Mouse (Mus musculus) CH12.LX (cell line): ENCODE measurements around the gene Gm20388. TPM values are rescaled to one million over a fixed set of nuclear protein-coding genes. Genes with fewer than 3 reads are reported as not detected.

Experiments used
- DNase-seq: peaks from one replicate; pipeline ENCODE4 v3.0.0-alpha.2; 2013; ENCODE audit errors: extremely low read depth
- H3K27ac ChIP-seq: 2 replicates; pipeline ENCODE4 v1.5.1; 2012; ENCODE audit warnings: low read depth, mild to moderate bottlenecking, control low read depth, moderate library complexity; ENCODE audit not compliant: insufficient read depth
- H3K27me3 ChIP-seq: replicated peaks from 2 replicates; pipeline ENCODE3; 2012; ENCODE audit warnings: inconsistent platforms
- H3K36me3 ChIP-seq, 2 experiments: replicated peaks in 1 of 2; 2 replicates each; pipeline versions ENCODE3 to v1.6.1; 2012; ENCODE audit warnings: inconsistent platforms in 1 of 2, low read length in 1 of 2, mild to moderate bottlenecking in 1 of 2, mixed read lengths in 1 of 2, moderate library complexity in 1 of 2; ENCODE audit not compliant: control insufficient read depth in 1 of 2, insufficient read depth in 1 of 2
- H3K4me1 ChIP-seq, 2 experiments: 2 replicates each; pipeline ENCODE4 v1.6.1; 2012; ENCODE audit warnings: inconsistent platforms in 1 of 2, moderate library complexity in 1 of 2; ENCODE audit not compliant: insufficient read depth in 2 of 2, control insufficient read depth in 1 of 2
- H3K4me2 ChIP-seq: 2 replicates; pipeline ENCODE4 v1.6.1; 2012; ENCODE audit warnings: low read depth, mild to moderate bottlenecking, control low read depth; ENCODE audit not compliant: poor library complexity, insufficient read depth, severe bottlenecking
- H3K4me3 ChIP-seq, 3 experiments: fragments of 150-350 bp in 1 of 3; sonication (generic) in 1 of 3; replicated peaks in 1 of 3; 2 replicates each; pipeline versions ENCODE3 to v1.5.1; 2011 to 2012; ENCODE audit warnings: low read depth in 2 of 3, low read length in 2 of 3, mild to moderate bottlenecking in 2 of 3, moderate library complexity in 2 of 3, control low read depth in 1 of 3, improper control_type of control experiment in 1 of 3, inconsistent platforms in 1 of 3, mixed read lengths in 1 of 3; ENCODE audit not compliant: poor library complexity in 1 of 3
- H3K79me2 ChIP-seq: replicated peaks from 2 replicates; pipeline ENCODE4 v1.6.1; 2012; ENCODE audit warnings: mild to moderate bottlenecking, moderate library complexity; ENCODE audit not compliant: control insufficient read depth, poor library complexity, insufficient read depth, severe bottlenecking; ENCODE audit errors: extremely low read depth
- H3K9ac ChIP-seq: 2 replicates; pipeline ENCODE4 v1.6.1; 2012; ENCODE audit warnings: low read depth, mild to moderate bottlenecking, control low read depth, moderate library complexity; ENCODE audit not compliant: insufficient read depth
- H3K9me3 ChIP-seq: replicated peaks from 2 replicates; pipeline ENCODE3; 2012; ENCODE audit warnings: low read length, inconsistent platforms, mixed read lengths
- BHLHE40 ChIP-seq: IDR thresholded peaks from 2 replicates; pipeline ENCODE4 v1.6.1; 2011; ENCODE audit warnings: mild to moderate bottlenecking, low read depth, low read length, improper control_type of control experiment
- CHD2 ChIP-seq: IDR thresholded peaks from 2 replicates; pipeline ENCODE4 v1.6.1; 2011; ENCODE audit warnings: low read length, improper control_type of control experiment
- E2F4 ChIP-seq: IDR thresholded peaks from 2 replicates; pipeline ENCODE4 v1.6.1; 2011; ENCODE audit warnings: low read depth, low read length, improper control_type of control experiment; ENCODE audit not compliant: insufficient replicate concordance
- ELF1 ChIP-seq: IDR thresholded peaks from 2 replicates; pipeline ENCODE4 v1.6.1; 2014; ENCODE audit warnings: low read depth, mild to moderate bottlenecking, inconsistent platforms, low read length, improper control_type of control experiment
- EP300 ChIP-seq: IDR thresholded peaks from 2 replicates; pipeline ENCODE4 v1.6.1; 2011; ENCODE audit warnings: low read length, improper control_type of control experiment
- ETS1 ChIP-seq: conservative IDR thresholded peaks from 2 replicates; pipeline ENCODE4 v1.6.1; 2012; ENCODE audit warnings: low read depth, mild to moderate bottlenecking, inconsistent platforms, low read length, improper control_type of control experiment, moderate library complexity
- GABPA ChIP-seq: IDR thresholded peaks from 2 replicates; pipeline ENCODE4 v1.6.1; 2012; ENCODE audit warnings: low read depth, low read length, improper control_type of control experiment, inconsistent platforms; ENCODE audit not compliant: insufficient replicate concordance
- JUN ChIP-seq: IDR thresholded peaks from 2 replicates; pipeline ENCODE4 v1.6.1; 2011; ENCODE audit warnings: low read depth, mild to moderate bottlenecking, low read length, improper control_type of control experiment, moderate library complexity; ENCODE audit not compliant: insufficient read depth
- MAX ChIP-seq: IDR thresholded peaks from 2 replicates; pipeline ENCODE4 v1.6.1; 2011; ENCODE audit warnings: low read length, improper control_type of control experiment
- MEF2A ChIP-seq: IDR thresholded peaks from 2 replicates; pipeline ENCODE4 v1.6.1; 2014; ENCODE audit warnings: low read depth, mild to moderate bottlenecking, inconsistent platforms, low read length, improper control_type of control experiment, borderline replicate concordance
- MXI1 ChIP-seq: IDR thresholded peaks from 2 replicates; pipeline ENCODE4 v1.6.1; 2011; ENCODE audit warnings: mild to moderate bottlenecking, low read depth, low read length, improper control_type of control experiment
- MYC ChIP-seq: IDR thresholded peaks from 2 replicates; pipeline ENCODE4 v1.6.1; 2011; ENCODE audit warnings: low read depth, mild to moderate bottlenecking, improper control_type of control experiment, low read length
- NELFE ChIP-seq: IDR thresholded peaks from 2 replicates; pipeline ENCODE4 v1.6.1; 2011; ENCODE audit warnings: low read depth, low read length, improper control_type of control experiment
- NRF1 ChIP-seq: IDR thresholded peaks from 2 replicates; pipeline ENCODE4 v1.6.1; 2014; ENCODE audit warnings: low read depth, mild to moderate bottlenecking, inconsistent platforms, low read length, improper control_type of control experiment, moderate library complexity
- PAX5 ChIP-seq: IDR thresholded peaks from 2 replicates; pipeline ENCODE4 v1.6.1; 2012; ENCODE audit warnings: low read length, inconsistent platforms, mixed read lengths
- POLR2A ChIP-seq: IDR thresholded peaks from 2 replicates; pipeline ENCODE4 v1.6.1; 2011; ENCODE audit warnings: low read depth, mild to moderate bottlenecking, improper control_type of control experiment, low read length
- POLR2AphosphoS2 ChIP-seq: IDR thresholded peaks from 2 replicates; pipeline ENCODE4 v1.6.1; 2011; ENCODE audit warnings: low read depth, low read length, improper control_type of control experiment
- SMC3 ChIP-seq: IDR thresholded peaks from 2 replicates; pipeline ENCODE4 v1.6.1; 2011; ENCODE audit warnings: low read depth, low read length, improper control_type of control experiment
- TBP ChIP-seq: conservative IDR thresholded peaks from 2 replicates; pipeline ENCODE4 v1.6.1; 2011; ENCODE audit warnings: low read depth, low read length, improper control_type of control experiment
- TCF12 ChIP-seq: IDR thresholded peaks from 2 replicates; pipeline ENCODE4 v1.6.1; 2014; ENCODE audit warnings: low read depth, mild to moderate bottlenecking, inconsistent platforms, low read length, improper control_type of control experiment
- UBTF ChIP-seq: IDR thresholded peaks from 2 replicates; pipeline ENCODE4 v1.6.1; 2012; ENCODE audit warnings: low read depth, mild to moderate bottlenecking, inconsistent platforms, low read length, improper control_type of control experiment, moderate library complexity
- ZC3H11A ChIP-seq: IDR thresholded peaks from 2 replicates; pipeline ENCODE4 v1.6.1; 2012; ENCODE audit warnings: low read depth, mild to moderate bottlenecking, inconsistent platforms, low read length, improper control_type of control experiment
- ZKSCAN1 ChIP-seq: IDR thresholded peaks from 2 replicates; pipeline ENCODE4 v1.6.1; 2012; ENCODE audit warnings: low read depth, inconsistent platforms, low read length, improper control_type of control experiment, borderline replicate concordance
- ZMIZ1 ChIP-seq: IDR thresholded peaks from 2 replicates; pipeline ENCODE4 v1.6.1; 2012; ENCODE audit warnings: low read depth, mild to moderate bottlenecking, inconsistent platforms, low read length, improper control_type of control experiment
- ZNF384 ChIP-seq: IDR thresholded peaks from 2 replicates; pipeline ENCODE4 v1.6.1; 2012; ENCODE audit warnings: low read depth, low read length, improper control_type of control experiment, inconsistent platforms
- dilution Hi-C: fragments of 300-500 bp; cut with MboI; formaldehyde crosslinking; loops from 2 replicates; pipeline ENCODE4 v1.14.3; 2020; ENCODE audit warnings: low sequenced_read_pairs; ENCODE audit not compliant: extremely low pct_unique_long_range_greater_than_20kb, extremely low pct_ligation_motif_present
- in situ Hi-C: fragments of 300-500 bp; cut with MboI; formaldehyde crosslinking; loops from 3 replicates; pipeline ENCODE4 v1.14.3; 2019; ENCODE audit warnings: low sequenced_read_pairs, low pct_ligation_motif_present, low pct_unique_long_range_greater_than_20kb, mixed read lengths
- polyA plus RNA-seq: library from polyadenylated mRNA; unstranded; fragments of >175 nt; gene quantifications from 2 replicates; pipeline ENCODE4 v1.2.1, GENCODE M21; 2012; ENCODE audit warnings: low read depth; ENCODE audit not compliant: insufficient read length
- total RNA-seq, 2 experiments: library from RNA; depleted of rRNA; stranded (reverse); fragments of 300-350 nt in 1 of 2; fragments of >200 nt in 1 of 2; gene quantifications; 2 replicates each; pipeline ENCODE4 v1.2.3; 2012 to 2014

The Gm20388 gene
- total and polyA plus RNA-seq, 3 experiments, result 14.8 to 26.3 (median 22.2) TPM

- Histone ChIP-seq H3K36me3 (peaks cover 10 to 46% of the 10 kb centered on the region in 2 experiments), H3K27me3 (no peaks in the 10 kb centered on the region), H3K27ac (peak overlapping the region; percentile 78), H3K79me2 (peaks cover 65% of the 10 kb centered on the region), H3K9ac (peak overlapping the region; percentile 91), H3K4me1 (peaks cover 7 to 56% of the 10 kb centered on the region in 2 experiments; a peak in 3 of 4 replicates), H3K9me3 (no peaks in the 10 kb centered on the region), H3K4me3 (peak overlapping the region; percentile 74 to 97 (median 91)), H3K4me2 (peak overlapping the region; percentile 83)
- TF ChIP-seq JUN, result no peak
- peak; percentile 62; the same call in 1 of the 2 replicates for TF ChIP-seq MYC
- no peak for TF ChIP-seq ELF1
- TF ChIP-seq TBP, result no peak; the same call in 1 of the 2 replicates
- no peak for TF ChIP-seq POLR2AphosphoS2
- no peak for TF ChIP-seq GABPA
- TF ChIP-seq EP300, result no peak
- TF ChIP-seq CHD2, result no peak
- TF ChIP-seq ZKSCAN1, result no peak
- TF ChIP-seq NRF1, result peak; percentile 51
- TF ChIP-seq BHLHE40, result peak; percentile 85
- 0 out of 2 replicates have a peak, but pooled peaks have one; percentile 42 for TF ChIP-seq MXI1
- TF ChIP-seq POLR2A, result no peak; the same call in 1 of the 2 replicates
- TF ChIP-seq PAX5, result no peak
- TF ChIP-seq E2F4, result no peak
- no peak for TF ChIP-seq MEF2A
- TF ChIP-seq SMC3, result no peak
- TF ChIP-seq ZNF384, result no peak
- no peak for TF ChIP-seq ZC3H11A
- no peak for TF ChIP-seq ZMIZ1
- peak; percentile 69; the same call in 1 of the 2 replicates for TF ChIP-seq UBTF
- no peak for TF ChIP-seq TCF12
- peak; percentile 67 for TF ChIP-seq MAX
- TF ChIP-seq ETS1, result no peak
- no peak; the same call in none of the 2 replicates for TF ChIP-seq NELFE
- peak; percentile 44 for DNase-seq
- dilution Hi-C loops, result no loop called here
- in situ Hi-C loops, result no loop called here
These were observed 4110.0 kb downstream of the Gm20388 start for GRCm38 (mm10) chr8:124020439-124021236.
